Comparison of ENCODE assay signal across 11 mouse cellular contexts in the genomic region with DNA sequence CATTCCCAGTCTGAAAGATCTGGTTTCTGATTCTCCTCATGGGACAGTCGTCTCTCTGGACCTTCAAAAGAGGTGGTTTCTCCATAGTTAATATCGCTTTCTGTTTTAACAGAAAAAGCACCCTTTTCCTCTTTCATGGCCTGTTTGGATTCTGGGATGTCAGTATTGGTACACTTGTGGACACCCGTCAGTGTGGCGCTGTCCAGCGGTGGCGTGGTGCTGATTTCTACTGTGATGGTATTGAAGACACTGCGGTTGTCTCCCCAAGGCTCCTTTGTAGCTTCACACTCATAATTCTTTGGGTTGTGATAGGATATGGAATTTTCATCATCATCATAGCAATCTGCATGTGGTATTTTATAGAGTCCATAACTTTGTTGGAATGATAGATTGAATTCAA. TPM values are rescaled to one million over a fixed set of nuclear protein-coding genes. Genes with fewer than 3 reads are reported as not detected.
A peak's percentile ranks its signal among the peaks of the same experiment; 100 is the strongest.
DNase-seq lines count a peak whose midpoint lies in the region; ATAC-seq lines count a peak whose summit lies in the region.
"Had no signal": no experiment of that assay in that cellular context is flagged by ENCODE, and none has a peak within 500 bp of the region (broad histone marks: within the 10 kb centered on the region; RNA-seq: fewer than 3 reads in every experiment).

No protein-coding gene starts in this region.

- H3K9me3 ChIP-seq in heart, embryonic 11.5 days (replicated peaks; ENCODE audit: control insufficient read depth, low read length), result no peaks in the 10 kb centered on the region
- H3K9me3 ChIP-seq in neural tube, embryonic 15.5 days (replicated peaks), result no peaks in the 10 kb centered on the region
- H3K9me3 ChIP-seq: heart, embryonic 15.5 days had no signal

- intact Hi-C loops in heart, postnatal 25 days (cut with DNase I), result no loop called here

- H3K4me1 ChIP-seq in heart, embryonic 11.5 days (ENCODE audit: control insufficient read depth, insufficient read depth, low read length), result no peaks in the 10 kb centered on the region
- no peaks in the 10 kb centered on the region for H3K4me1 ChIP-seq in neural tube, embryonic 15.5 days
- H3K4me1 ChIP-seq: heart, embryonic 15.5 days had no signal

- no peak for ATAC-seq in heart, embryonic 11.5 days (replicated peaks; ENCODE audit: insufficient number of reproducible peaks, low FRiP score, low TSS enrichment)
- ATAC-seq in neural tube, embryonic 15.5 days (ENCODE audit: low FRiP score), result no peak
- ATAC-seq in granulocyte monocyte progenitor cell, adult 5-6 weeks (replicated peaks; ENCODE audit: poor library complexity, severe bottlenecking), result peak; percentile 55; the same call in 1 of the 2 replicates

- H3K4me3 ChIP-seq in heart, embryonic 11.5 days (ENCODE audit: low read depth, low read length), result no peak overlapping the region
- H3K4me3 ChIP-seq in neural tube, embryonic 15.5 days (replicated peaks), result no peak overlapping the region
- H3K4me3 ChIP-seq: erythroblast, embryonic 14.5 days; heart, embryonic 15.5 days had no signal

- no peaks in the 10 kb centered on the region for H3K36me3 ChIP-seq in heart, embryonic 11.5 days (ENCODE audit: control insufficient read depth, insufficient read depth, low read length)
- no peaks in the 10 kb centered on the region for H3K36me3 ChIP-seq in neural tube, embryonic 15.5 days
- H3K36me3 ChIP-seq: heart, embryonic 15.5 days had no signal

- WGBS in heart, embryonic 11.5 days (ENCODE audit: insufficient replicate concordance), result 18% methylated on average over 7 of the region's 7 CpGs
- 23% methylated on average over 7 of the region's 7 CpGs for WGBS in neural tube, embryonic 15.5 days

- no peaks in the 10 kb centered on the region for H3K27me3 ChIP-seq in heart, embryonic 11.5 days (ENCODE audit: control insufficient read depth, insufficient read depth, low read length)
- H3K27me3 ChIP-seq in neural tube, embryonic 15.5 days (replicated peaks), result no peaks in the 10 kb centered on the region
- H3K27me3 ChIP-seq: CH12.LX; heart, embryonic 15.5 days had no signal

- DNase-seq in heart, postnatal 4 days, result peak; percentile 53
- peak; percentile 58 for DNase-seq in neural tube, embryonic 10.5 days (ENCODE audit: extremely low spot score, low spot score)
- peak; percentile 25 for DNase-seq in testis, postnatal 14 days (ENCODE audit: low spot score)
- DNase-seq in layer of hippocampus, adult 8-10 months (ENCODE audit: low spot score in 2 of 2), result no peak
- no peak for DNase-seq in heart, postnatal 25 days (ENCODE audit: low spot score)

- H3K9ac ChIP-seq in heart, embryonic 11.5 days (ENCODE audit: low read depth, low read length), result no peak overlapping the region
- no peak overlapping the region for H3K9ac ChIP-seq in neural tube, embryonic 15.5 days (replicated peaks)
- H3K9ac ChIP-seq: heart, embryonic 15.5 days had no signal

- H3K4me2 ChIP-seq in heart, embryonic 11.5 days, result no peak overlapping the region
- H3K4me2 ChIP-seq in neural tube, embryonic 15.5 days, result no peak overlapping the region
- H3K4me2 ChIP-seq: heart, embryonic 15.5 days had no signal

- no peak overlapping the region for H3K27ac ChIP-seq in heart, embryonic 11.5 days (ENCODE audit: low read depth, low read length)
- no peak overlapping the region for H3K27ac ChIP-seq in neural tube, embryonic 15.5 days (replicated peaks)
- H3K27ac ChIP-seq: heart, embryonic 15.5 days had no signal

RNA-seq across cellular contexts. Expression of gene Gpr149, which starts 10.1 kb away (rescaled TPM):
- total RNA-seq in heart, postnatal 4 days (2021), result not detected
- not detected in 2 replicates for polyA plus RNA-seq in heart, embryonic 11.5 days (2014; fragmentation: Nextera tagmentation; extraction: Ambion mirVana)
- polyA plus RNA-seq in neural tube, embryonic 15.5 days (2015; fragmentation: Nextera tagmentation; extraction: Ambion mirVana), result 4.8 and 5.3 TPM in 2 replicates
- not detected in 2 replicates for total RNA-seq in granulocyte monocyte progenitor cell, adult 5-6 weeks (2014; fragmentation: Nextera tagmentation)
- total RNA-seq in granulocyte monocyte progenitor cell, adult 5-6 weeks (2017), result not detected in 2 replicates
- 1 to 10 TPM in 2 of 4 experiments, under 1 TPM in 2; 0.34 to 1.7 (median 1.1) TPM for total RNA-seq in layer of hippocampus, adult 8-10 months (2022)
- total RNA-seq in heart, postnatal 25 days (2021), result not detected
- total RNA-seq: CH12.LX had no signal
- polyA plus RNA-seq: erythroblast, embryonic 14.5 days had no signal

Comparison
In these comparisons a context has a peak if more than half of its experiments do, and no peak if none do; other contexts are left out.
1. DNase-seq: peak in heart, postnatal 4 days (single experiment), neural tube, embryonic 10.5 days (single experiment) and testis, postnatal 14 days (single experiment); none in layer of hippocampus, adult 8-10 months (0 of 2) and heart, postnatal 25 days (single experiment).